Mouse (Mus musculus): ENCODE results near the gene Shb. TPM values are rescaled to one million over a fixed set of nuclear protein-coding genes. Genes with fewer than 3 reads are reported as not detected.

Shb gene
- polyA plus RNA-seq, 1 experiment from 2014 or later, result 1.2 TPM

DNA sequence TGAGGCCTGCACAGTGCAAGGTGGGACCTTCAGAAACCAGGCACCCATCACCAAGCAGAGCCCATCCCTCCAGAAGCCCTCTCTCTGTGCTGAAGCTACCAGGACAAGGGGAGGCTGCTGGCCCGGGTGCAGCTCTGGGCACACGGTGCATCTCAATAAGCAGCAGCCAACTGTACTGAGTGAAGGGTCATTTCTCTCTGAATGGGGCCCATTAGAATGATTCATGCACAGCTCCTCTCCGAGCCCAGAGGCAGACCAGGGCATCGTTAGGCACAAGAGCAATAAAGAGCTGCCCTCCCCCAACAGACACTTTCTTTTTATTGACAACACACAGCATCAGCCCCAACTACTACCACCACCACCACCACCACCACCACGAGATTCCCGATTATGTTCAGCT is 35.0 kb downstream of the Shb start:
- Histone ChIP-seq H3K4me3 (no peak overlapping the region), H3K27ac (replicated peaks) (peak overlapping the region; percentile 23; the same call in 1 of the 2 replicates), H3K9me3 (replicated peaks) (no peaks in the 10 kb centered on the region), H3K4me1 (peaks cover 71% of the 10 kb centered on the region), H3K36me3 (no peaks in the 10 kb centered on the region), H3K27me3 (ENCODE audit: low read depth, poor library complexity, severe bottlenecking) (peaks cover 59% of the 10 kb centered on the region)
- no peak for DNase-seq (ENCODE audit: low spot score)
- 81% methylated on average over 6 of the region's 6 CpGs for WGBS

DNA sequence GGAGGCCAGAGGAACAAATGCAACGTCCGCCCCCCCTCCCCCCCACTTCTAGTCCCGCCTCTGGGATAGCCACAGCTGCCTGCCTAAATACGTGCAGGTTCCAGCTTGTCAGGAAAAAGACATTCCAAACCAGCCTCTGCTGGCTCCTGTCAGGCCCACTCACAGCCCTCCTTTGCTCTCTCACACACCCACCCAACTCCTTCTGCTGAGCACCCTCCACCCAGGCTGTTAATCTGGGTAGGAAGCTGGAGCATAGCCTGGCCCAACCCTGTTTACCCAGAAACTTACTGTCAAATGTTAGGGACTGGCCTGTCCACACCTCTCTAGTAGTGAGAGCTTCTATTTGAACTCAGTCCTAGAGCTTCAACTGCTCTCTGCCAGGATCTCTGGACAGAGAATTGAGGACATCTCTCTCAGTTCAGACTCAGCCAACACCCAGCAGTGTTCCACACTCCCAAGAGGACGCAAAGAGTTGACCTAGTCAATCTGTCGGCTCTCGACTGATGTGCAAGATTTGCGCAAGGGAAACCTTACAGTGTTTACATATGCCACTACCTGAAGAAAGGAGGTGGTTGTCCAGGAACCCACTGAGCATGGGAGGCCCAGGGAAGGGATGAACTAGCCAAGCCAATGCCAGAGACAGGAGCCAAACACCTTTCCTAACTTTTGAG is 36.6 kb downstream of the Shb start:
- peaks cover 69% of the 10 kb centered on the region for H3K27me3 ChIP-seq (ENCODE audit: low read depth, poor library complexity, severe bottlenecking)
- H3K4me1 ChIP-seq, result peaks cover 86% of the 10 kb centered on the region
- H3K9me3 ChIP-seq (replicated peaks), result no peaks in the 10 kb centered on the region
- H3K4me3 ChIP-seq, result no peak overlapping the region
- 58% methylated on average over 8 of the region's 8 CpGs for WGBS
- no peak for DNase-seq (ENCODE audit: low spot score)
- no peak overlapping the region for H3K27ac ChIP-seq (replicated peaks)
- H3K36me3 ChIP-seq, result no peaks in the 10 kb centered on the region

DNA sequence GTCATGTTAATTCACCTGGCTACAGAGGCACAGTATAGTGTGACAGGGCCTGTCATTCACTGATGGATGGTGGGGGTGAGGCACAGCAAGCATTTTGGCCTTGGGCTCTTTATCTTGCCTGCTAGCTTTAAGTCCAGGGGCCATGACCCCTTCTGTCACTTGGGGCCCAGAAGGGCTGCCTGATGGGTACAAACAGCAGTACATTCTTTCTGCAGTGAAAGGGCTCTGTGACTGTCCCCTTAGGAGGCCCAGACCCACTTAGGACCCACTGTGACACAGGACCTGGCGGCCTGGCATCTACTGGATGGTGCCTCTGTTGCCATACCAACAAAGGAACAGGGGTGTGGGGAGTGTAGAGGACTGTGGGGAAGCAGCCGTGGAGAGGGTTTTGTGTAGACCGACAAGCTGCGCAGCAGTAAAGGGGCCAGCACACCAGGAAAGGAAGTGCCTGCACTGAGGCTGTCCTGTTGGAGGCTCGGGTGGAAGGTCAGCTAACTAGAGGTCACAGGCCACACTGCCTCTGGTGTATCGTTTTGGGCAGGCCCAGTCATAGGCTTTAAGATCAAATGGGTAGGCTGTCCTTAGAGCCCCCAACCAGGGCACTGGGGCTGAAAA is 38.4 kb downstream of the Shb start:
- H3K4me1 ChIP-seq, result peaks cover 88% of the 10 kb centered on the region
- WGBS, result 13% methylated on average over 6 of the region's 6 CpGs
- no peaks in the 10 kb centered on the region for H3K36me3 ChIP-seq
- peaks cover 70% of the 10 kb centered on the region for H3K27me3 ChIP-seq (ENCODE audit: low read depth, poor library complexity, severe bottlenecking)
- no peaks in the 10 kb centered on the region for H3K9me3 ChIP-seq (replicated peaks)
- H3K27ac ChIP-seq (replicated peaks), result peak overlapping the region; percentile 10; the same call in 1 of the 2 replicates
- DNase-seq (ENCODE audit: low spot score), result peak; percentile 42
- H3K4me3 ChIP-seq, result no peak overlapping the region

DNA sequence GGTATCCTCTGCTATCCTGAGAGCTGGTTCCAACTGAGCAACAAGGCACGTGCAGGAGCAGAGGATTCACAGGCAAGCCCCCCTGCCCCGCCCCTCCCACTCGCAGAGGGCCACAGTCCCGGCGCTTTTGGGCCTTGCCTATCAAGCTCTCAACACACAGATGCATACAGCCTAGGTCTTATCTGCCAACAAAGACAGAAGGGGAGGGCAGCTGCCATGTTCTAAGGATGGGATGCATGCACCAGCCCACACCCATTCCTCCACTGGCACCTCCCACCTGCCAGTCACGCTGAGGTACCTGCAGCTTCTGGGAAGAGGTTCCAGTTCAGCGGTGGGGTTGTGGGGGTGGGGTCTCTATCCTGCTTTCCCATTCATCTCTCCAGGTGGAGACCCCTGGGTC is 39.2 kb downstream of the Shb start:
- Histone ChIP-seq H3K36me3 (no peaks in the 10 kb centered on the region), H3K4me1 (peaks cover 88% of the 10 kb centered on the region), H3K4me3 (no peak overlapping the region), H3K27me3 (ENCODE audit: low read depth, poor library complexity, severe bottlenecking) (peaks cover 70% of the 10 kb centered on the region), H3K27ac (replicated peaks) (no peak overlapping the region), H3K9me3 (replicated peaks) (no peaks in the 10 kb centered on the region)
- no peak for DNase-seq (ENCODE audit: low spot score)
- 12% methylated on average over 7 of the region's 7 CpGs for WGBS

DNA sequence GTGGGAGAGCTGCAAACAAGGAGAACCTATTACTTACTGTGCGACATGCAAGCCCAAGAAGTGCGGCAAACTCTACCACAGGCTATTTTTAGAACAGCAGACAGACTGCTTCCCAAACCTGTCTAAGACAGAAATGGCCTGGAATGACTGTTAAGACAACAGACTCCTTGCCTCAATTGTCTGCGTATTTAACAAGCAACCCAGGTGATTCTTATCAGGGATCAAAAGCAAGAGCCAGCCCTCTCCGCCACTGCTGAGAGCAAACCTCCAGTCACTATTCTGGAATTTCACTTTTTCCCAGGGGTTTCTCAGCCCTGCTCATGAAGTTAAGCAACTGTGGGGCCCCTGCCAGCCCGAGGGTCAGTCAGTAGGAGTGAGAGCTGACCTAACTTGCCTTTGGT is 39.6 kb downstream of the Shb start:
- Histone ChIP-seq H3K9me3 (replicated peaks) (no peaks in the 10 kb centered on the region), H3K4me3 (no peak overlapping the region), H3K27me3 (ENCODE audit: low read depth, poor library complexity, severe bottlenecking) (peaks cover 65% of the 10 kb centered on the region), H3K36me3 (no peaks in the 10 kb centered on the region), H3K4me1 (peaks cover 88% of the 10 kb centered on the region), H3K27ac (replicated peaks) (no peak overlapping the region)
- no peak for DNase-seq (ENCODE audit: low spot score)
- WGBS, result 58% methylated on average over 5 of the region's 5 CpGs

DNA sequence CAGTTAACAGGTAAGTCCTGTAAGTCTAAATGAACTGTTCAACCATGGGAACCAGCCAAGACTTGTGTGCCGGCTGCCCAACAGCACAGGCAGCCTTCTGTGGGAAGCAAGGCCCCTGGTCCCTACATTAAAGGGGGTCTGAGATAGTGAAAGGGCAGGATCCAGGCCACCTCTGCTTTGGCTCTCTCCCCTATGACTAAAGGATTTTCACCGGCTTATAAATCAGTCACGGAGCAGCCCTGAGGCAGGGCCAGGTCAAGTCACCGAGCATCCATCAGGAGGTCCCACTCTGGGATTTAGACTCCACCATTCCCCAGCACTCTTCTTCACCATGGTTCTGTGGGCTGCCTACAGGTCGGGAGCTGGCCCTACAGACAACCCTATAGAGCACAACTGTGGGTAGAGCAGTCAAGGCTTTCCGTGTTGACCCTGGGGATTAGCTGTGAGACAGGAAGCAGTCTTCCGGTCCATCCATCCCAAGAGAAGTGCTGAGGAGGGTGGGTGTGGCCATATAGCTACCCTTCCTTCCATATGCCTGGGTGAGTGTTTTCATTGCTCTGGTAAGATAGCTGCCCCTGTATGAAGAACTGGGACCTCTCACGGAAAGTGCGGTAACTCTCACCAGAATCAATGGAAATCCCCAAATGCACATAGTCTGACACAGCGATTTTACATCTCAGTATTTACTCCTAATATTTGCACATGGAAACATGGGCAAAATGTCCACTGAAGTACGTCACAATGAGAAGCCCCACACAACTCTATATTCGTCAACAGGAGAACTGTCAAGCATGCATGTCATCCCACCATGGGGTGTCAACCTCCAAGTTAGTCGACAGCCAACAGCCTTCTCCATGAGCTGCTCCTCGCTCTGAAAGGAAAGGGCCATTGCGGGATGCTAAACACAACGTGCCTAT is 40.3 kb downstream of the Shb start:
- DNase-seq (ENCODE audit: low spot score), result no peak
- Histone ChIP-seq H3K9me3 (replicated peaks) (no peaks in the 10 kb centered on the region), H3K36me3 (no peaks in the 10 kb centered on the region), H3K4me1 (peaks cover 89% of the 10 kb centered on the region), H3K27me3 (ENCODE audit: low read depth, poor library complexity, severe bottlenecking) (peaks cover 62% of the 10 kb centered on the region), H3K4me3 (no peak overlapping the region), H3K27ac (replicated peaks) (no peak overlapping the region; the same call in 1 of the 2 replicates)
- 48% methylated on average over 16 of the region's 16 CpGs for WGBS

DNA sequence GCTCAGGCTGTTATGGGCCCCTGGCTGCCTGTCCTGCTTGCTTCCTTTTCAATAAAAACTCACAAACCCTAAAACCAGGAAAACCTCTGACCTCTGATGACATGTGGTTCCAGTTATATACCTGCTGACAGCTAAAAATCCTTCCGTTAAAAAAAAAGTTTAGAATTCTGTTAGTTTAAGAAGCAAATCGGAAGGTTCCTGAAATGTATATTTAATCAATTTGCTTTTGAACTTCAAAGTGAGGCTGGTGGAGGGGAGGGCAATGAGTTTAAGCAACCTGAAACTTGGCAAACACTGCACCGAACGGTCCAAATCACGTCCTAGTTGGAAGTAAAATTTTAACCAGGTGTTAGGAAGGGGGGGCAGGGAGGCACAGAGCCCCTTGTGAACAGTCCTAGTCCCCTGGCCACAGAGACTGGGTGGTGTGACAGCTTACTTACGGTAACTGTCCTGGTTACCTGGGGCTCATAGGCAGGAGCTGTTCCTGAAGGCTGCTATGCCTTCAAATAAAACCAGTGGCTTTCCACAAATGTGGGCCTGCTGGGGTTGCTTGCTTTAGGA is 41.1 kb downstream of the Shb start:
- Histone ChIP-seq H3K36me3 (no peaks in the 10 kb centered on the region), H3K27me3 (ENCODE audit: low read depth, poor library complexity, severe bottlenecking) (peaks cover 62% of the 10 kb centered on the region), H3K27ac (replicated peaks) (peak overlapping the region; percentile 70; the same call in 1 of the 2 replicates), H3K4me1 (peaks cover 90% of the 10 kb centered on the region), H3K9me3 (replicated peaks) (no peaks in the 10 kb centered on the region), H3K4me3 (no peak overlapping the region)
- WGBS, result 35% methylated on average over 6 of the region's 6 CpGs
- no peak for DNase-seq (ENCODE audit: low spot score)

DNA sequence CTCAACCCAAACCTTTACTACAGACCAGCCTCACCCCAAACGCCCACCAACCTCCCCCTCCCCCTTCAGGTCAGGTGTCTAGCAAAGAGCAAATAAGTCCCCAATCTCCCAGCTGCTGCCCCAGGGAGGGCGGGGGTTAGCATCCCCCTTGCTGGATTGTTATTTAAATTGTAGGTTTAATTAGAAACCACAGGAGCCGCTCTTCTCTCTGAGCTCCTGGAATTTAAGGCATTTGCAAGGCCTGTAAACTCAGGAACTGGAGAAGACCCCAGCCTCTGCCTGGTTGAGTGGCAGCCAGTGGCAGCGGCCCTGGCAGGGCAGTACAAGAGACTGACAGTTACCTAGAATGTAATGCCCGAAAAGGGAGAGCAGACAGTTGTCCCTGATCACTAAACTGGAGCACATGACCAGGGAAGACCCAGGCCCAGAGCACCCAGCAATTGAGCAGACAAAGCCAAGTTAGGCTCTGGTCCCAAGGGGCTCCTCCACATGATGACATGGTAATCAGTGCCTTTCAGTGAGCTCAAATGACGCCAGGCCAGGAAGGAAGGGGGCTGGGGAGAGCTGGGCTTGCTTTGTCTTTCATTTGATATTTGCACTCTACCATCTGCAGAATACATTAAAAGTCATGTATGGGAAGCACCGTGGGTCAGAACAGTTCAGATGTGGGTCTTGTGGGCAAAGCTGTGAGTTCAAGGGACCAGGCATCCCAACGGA is 42.1 kb downstream of the Shb start:
- H3K27me3 ChIP-seq (ENCODE audit: low read depth, poor library complexity, severe bottlenecking), result peaks cover 55% of the 10 kb centered on the region
- no peaks in the 10 kb centered on the region for H3K36me3 ChIP-seq
- 4% methylated on average over 8 of the region's 8 CpGs for WGBS
- no peak overlapping the region; the same call in 1 of the 2 replicates for H3K4me3 ChIP-seq
- peak; percentile 48 for DNase-seq (ENCODE audit: low spot score)
- peak overlapping the region; percentile 70 for H3K27ac ChIP-seq (replicated peaks)
- H3K4me1 ChIP-seq, result peaks cover 83% of the 10 kb centered on the region
- no peaks in the 10 kb centered on the region for H3K9me3 ChIP-seq (replicated peaks)

DNA sequence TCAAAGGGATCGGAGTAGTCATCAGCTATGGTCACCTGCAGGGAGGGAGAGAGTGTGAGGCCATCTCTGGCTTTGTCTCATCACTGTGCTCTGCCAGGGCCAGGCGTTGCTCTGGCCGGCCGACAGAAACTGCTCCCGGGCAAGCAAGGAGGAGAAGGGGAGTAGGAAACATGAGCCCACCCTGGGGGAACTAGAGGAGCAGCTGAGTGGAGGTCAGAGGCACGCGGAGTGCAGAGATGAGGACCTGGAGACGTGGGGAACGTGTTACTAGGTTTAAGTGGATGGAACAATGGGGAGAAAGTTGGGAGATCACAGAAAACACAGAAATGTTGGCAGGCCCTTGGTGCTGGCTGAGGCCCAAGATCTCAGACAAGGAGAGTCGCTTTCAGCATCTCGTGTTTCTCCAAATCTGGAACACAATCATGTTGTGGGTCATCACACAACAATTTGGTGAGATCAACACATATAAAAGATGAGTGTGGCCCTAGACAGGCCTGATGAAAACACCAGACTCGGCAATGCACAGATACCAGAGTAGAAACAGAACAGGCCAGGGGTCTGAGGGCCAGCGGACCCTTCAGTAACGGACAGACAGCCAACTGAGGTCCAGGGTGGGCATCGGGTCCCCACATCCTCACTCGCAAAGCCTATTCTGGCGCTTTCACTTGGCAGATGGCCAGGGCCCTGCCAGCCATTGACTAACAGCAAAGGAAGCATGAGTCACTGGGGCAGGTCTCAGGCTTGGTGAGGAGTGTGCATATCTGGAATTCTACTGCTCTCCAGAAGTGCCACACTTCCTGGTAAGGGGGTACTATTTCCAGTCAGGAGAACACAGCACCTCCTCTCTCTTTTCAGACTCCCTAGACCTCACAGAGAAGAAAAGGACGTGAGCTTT is 42.9 kb downstream of the Shb start:
- Histone ChIP-seq H3K27ac (replicated peaks) (peak overlapping the region; percentile 70), H3K27me3 (ENCODE audit: low read depth, poor library complexity, severe bottlenecking) (peaks cover 56% of the 10 kb centered on the region), H3K36me3 (no peaks in the 10 kb centered on the region), H3K4me3 (no peak overlapping the region), H3K4me1 (peaks cover 76% of the 10 kb centered on the region), H3K9me3 (replicated peaks) (no peaks in the 10 kb centered on the region)
- no peak for DNase-seq (ENCODE audit: low spot score)
- 36% methylated on average over 18 of the region's 18 CpGs for WGBS

DNA sequence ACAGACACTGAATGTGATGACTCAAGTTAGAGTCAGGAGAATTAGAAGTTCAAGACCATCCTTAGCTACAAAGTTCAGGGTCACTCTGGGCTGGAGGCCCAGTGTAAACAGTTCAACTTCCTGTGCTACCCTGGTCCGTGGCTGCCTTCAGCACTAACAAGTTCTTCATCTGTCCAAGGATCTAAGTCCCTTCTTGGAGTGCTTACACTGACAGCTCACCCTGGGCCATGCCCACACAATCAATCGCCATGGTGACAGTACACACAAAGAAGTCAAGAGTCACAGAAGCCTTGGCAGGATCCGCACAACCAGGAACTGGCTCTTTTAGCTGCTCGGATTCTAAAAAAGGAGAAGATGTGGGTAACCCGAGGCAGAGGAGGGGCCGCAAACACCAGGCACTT is 44.6 kb downstream of the Shb start:
- peaks cover 71% of the 10 kb centered on the region for H3K4me1 ChIP-seq
- 40% methylated on average over 6 of the region's 6 CpGs for WGBS
- peak; percentile 49 for DNase-seq (ENCODE audit: low spot score)
- H3K9me3 ChIP-seq (replicated peaks), result no peaks in the 10 kb centered on the region
- no peak overlapping the region for H3K27ac ChIP-seq (replicated peaks)
- no peak overlapping the region for H3K4me3 ChIP-seq
- H3K36me3 ChIP-seq, result no peaks in the 10 kb centered on the region
- peaks cover 50% of the 10 kb centered on the region for H3K27me3 ChIP-seq (ENCODE audit: low read depth, poor library complexity, severe bottlenecking)

DNA sequence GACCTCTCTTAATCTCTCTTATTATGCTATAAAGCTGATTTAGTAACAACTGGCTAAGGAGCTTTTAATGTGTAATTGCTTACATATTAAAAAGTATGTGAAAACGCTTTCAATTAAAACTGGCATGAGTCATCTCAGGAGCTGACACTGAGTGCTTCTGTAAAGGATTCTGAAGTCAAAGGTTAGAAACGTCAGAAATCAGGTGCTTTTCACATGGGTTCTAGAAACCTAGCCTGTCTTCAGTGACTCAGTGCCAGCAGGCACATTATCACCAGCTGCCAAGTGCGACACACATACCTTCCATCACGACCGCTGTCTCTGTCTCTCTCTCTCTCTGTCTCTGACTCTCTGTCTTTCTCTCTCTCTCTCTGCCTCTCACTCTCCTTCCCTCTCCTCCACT is 47.2 kb downstream of the Shb start:
- Histone ChIP-seq H3K27me3 (ENCODE audit: low read depth, poor library complexity, severe bottlenecking) (peaks cover 30% of the 10 kb centered on the region), H3K27ac (replicated peaks) (no peak overlapping the region), H3K36me3 (no peaks in the 10 kb centered on the region), H3K4me3 (no peak overlapping the region), H3K4me1 (peaks cover 49% of the 10 kb centered on the region), H3K9me3 (replicated peaks) (no peaks in the 10 kb centered on the region)
- DNase-seq (ENCODE audit: low spot score), result no peak
- WGBS, result 83% methylated on average over 5 of the region's 5 CpGs
